Mouse (Mus musculus): ENCODE data around the gene Sec11a. TPM values are rescaled to one million over a fixed set of nuclear protein-coding genes. Genes with fewer than 3 reads are reported as not detected.
"Not testable (repeated sequence)": the region's sequence is repeated elsewhere in the genome, so short reads cannot be mapped to it uniquely, and the experiment has no call there.

The Sec11a gene
- polyA plus RNA-seq, 1 experiment = 107 TPM

DNA sequence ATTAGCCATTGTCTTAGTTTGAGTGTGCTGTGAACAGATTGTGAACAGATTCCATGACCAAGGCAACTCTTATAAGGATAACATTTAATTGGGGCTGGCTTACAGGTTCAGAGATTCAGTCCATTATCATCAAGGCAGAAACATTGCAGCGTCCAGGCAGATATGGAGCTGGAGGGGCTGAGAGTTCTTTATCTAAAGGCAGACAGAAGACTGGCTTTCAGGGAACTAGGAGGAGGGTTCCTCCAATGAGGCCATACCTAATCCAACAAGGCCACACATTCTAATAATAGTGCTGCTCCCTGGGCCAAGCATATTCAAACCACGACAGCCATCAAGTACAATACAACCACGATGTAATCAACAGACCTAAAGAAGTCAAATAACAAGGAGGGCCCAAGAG, 11.4 kb upstream of the Sec11a start:
- H3K4me3 ChIP-seq (ENCODE audit: control insufficient read depth, insufficient read depth, low read length) = no peak overlapping the region
- 80% methylated on average over 3 of the region's 3 CpGs for WGBS
- TF ChIP-seq CTCF (IDR thresholded peaks at IDR 0.05; ENCODE audit: borderline replicate concordance, control insufficient read depth, extremely low read depth, insufficient read depth, low read length, poor library complexity) (no peak), POLR2A (IDR thresholded peaks at IDR 0.05; ENCODE audit: control insufficient read depth, extremely low read depth, insufficient read depth, low read length, poor library complexity) (no peak)
- no peaks in the 10 kb centered on the region for H3K27me3 ChIP-seq (ENCODE audit: control insufficient read depth, insufficient read depth, low read length)
- no peak for DNase-seq
- H3K36me3 ChIP-seq (ENCODE audit: control insufficient read depth, insufficient read depth, low read length) = no peaks in the 10 kb centered on the region
- no peaks in the 10 kb centered on the region for H3K4me1 ChIP-seq (replicated peaks; ENCODE audit: control insufficient read depth, insufficient read depth, low read length)
- H3K27ac ChIP-seq (ENCODE audit: control insufficient read depth, insufficient read depth, low read length) = no peak overlapping the region

DNA sequence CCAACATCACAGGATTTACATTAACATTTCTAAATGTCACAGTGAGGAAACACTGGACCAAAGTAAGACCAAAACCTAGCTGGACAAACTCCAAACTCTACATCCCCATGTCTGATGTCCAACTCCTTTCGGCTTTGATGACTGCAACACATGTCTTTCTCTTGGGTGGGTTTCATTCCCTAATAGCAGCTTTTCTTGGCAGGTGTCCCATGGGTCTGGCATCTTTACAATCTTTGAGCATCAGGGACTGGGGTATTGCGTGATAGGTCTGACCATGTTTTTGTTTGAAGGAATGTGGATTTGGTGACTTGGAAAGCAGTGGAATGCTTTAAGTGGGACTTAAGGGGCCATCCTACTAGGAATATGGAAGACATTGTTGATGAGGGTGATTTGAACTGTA, 9.3 kb upstream of the Sec11a start:
- Histone ChIP-seq H3K27me3 (ENCODE audit: control insufficient read depth, insufficient read depth, low read length) (no peaks in the 10 kb centered on the region), H3K4me3 (ENCODE audit: control insufficient read depth, insufficient read depth, low read length) (no peak overlapping the region), H3K27ac (ENCODE audit: control insufficient read depth, insufficient read depth, low read length) (no peak overlapping the region), H3K36me3 (ENCODE audit: control insufficient read depth, insufficient read depth, low read length) (no peaks in the 10 kb centered on the region), H3K4me1 (replicated peaks; ENCODE audit: control insufficient read depth, insufficient read depth, low read length) (no peaks in the 10 kb centered on the region)
- TF ChIP-seq CTCF (IDR thresholded peaks at IDR 0.05; ENCODE audit: borderline replicate concordance, control insufficient read depth, extremely low read depth, insufficient read depth, low read length, poor library complexity) (no peak), POLR2A (IDR thresholded peaks at IDR 0.05; ENCODE audit: control insufficient read depth, extremely low read depth, insufficient read depth, low read length, poor library complexity) (no peak)
- 94% methylated on average over 2 of the region's 2 CpGs for WGBS
- no peak for DNase-seq

DNA sequence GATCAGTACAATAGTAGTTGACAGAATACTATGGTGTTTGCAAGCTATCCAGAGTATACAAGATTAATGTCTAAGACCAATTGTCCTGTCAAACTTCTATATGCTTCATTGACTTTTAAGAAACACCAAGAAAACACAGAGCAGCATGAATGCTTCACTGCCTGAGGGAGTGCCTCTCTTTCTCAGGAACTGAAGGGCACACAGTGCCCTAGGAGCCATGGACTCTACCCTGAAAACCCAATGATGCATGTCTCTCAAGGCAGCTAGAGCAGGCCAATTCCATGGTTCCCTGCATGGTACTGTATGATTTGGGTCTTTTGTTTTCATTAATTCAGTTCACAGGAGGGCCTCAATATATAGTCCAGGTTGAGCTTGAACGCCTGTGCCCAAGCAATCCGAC, 6.7 kb upstream of the Sec11a start:
- DNase-seq = no peak

DNA sequence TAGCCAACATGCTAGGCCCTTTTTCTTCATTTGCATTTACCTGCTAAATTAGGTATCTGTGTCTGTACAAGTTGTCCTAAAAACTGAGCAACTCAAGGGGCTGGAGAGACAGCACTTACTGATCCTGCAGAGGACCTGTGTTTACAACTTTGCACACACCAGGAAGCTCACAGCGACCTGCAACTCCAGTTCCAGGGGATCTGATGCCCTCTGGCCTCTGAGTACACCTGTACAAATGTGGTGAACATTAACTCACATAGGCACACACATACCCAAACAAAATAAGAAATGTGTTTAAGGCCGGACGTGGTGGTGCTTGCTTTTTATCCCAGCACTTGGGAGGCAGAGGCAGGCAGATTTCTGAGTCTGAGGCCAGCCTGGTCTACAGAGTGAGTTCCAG, 4.6 kb upstream of the Sec11a start:
- no peak overlapping the region for H3K27ac ChIP-seq (ENCODE audit: control insufficient read depth, insufficient read depth, low read length)
- DNase-seq = no peak

More for the DNA sequence above, 6.7 kb upstream of the Sec11a start:
- Histone ChIP-seq H3K27ac (ENCODE audit: control insufficient read depth, insufficient read depth, low read length) (no peak overlapping the region), H3K4me1 (replicated peaks; ENCODE audit: control insufficient read depth, insufficient read depth, low read length) (no peaks in the 10 kb centered on the region), H3K27me3 (ENCODE audit: control insufficient read depth, insufficient read depth, low read length) (no peaks in the 10 kb centered on the region), H3K4me3 (ENCODE audit: control insufficient read depth, insufficient read depth, low read length) (no peak overlapping the region), H3K36me3 (ENCODE audit: control insufficient read depth, insufficient read depth, low read length) (no peaks in the 10 kb centered on the region)
- TF ChIP-seq POLR2A (IDR thresholded peaks at IDR 0.05; ENCODE audit: control insufficient read depth, extremely low read depth, insufficient read depth, low read length, poor library complexity) = no peak
- TF ChIP-seq CTCF (IDR thresholded peaks at IDR 0.05; ENCODE audit: borderline replicate concordance, control insufficient read depth, extremely low read depth, insufficient read depth, low read length, poor library complexity) = no peak
- 97% methylated on average over 2 of the region's 2 CpGs for WGBS

DNA sequence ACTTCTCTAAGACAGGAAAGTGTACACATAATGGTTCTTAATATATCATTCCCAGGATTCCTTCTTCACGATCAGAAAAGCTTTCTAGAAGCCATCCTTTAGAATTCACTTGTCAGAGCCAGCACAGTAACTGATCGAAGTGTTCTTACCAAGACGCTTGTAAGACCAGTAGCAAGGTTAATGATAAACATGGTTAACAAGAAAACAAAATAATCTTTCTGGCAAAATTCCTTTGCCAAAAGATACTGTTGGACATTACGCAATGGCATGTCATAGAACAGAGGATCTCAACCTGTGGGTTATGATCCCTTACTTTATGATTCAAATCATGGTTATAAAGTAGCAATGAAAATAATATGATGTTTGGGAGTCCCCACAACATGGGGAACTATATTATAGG, 3.9 kb upstream of the Sec11a start:
- WGBS = 96% methylated on average over 4 of the region's 4 CpGs
- Histone ChIP-seq H3K4me1 (replicated peaks; ENCODE audit: control insufficient read depth, insufficient read depth, low read length) (no peaks in the 10 kb centered on the region), H3K27ac (ENCODE audit: control insufficient read depth, insufficient read depth, low read length) (no peak overlapping the region), H3K4me3 (ENCODE audit: control insufficient read depth, insufficient read depth, low read length) (no peak overlapping the region), H3K36me3 (ENCODE audit: control insufficient read depth, insufficient read depth, low read length) (no peaks in the 10 kb centered on the region), H3K27me3 (ENCODE audit: control insufficient read depth, insufficient read depth, low read length) (no peaks in the 10 kb centered on the region)
- TF ChIP-seq CTCF (IDR thresholded peaks at IDR 0.05; ENCODE audit: borderline replicate concordance, control insufficient read depth, extremely low read depth, insufficient read depth, low read length, poor library complexity) (no peak), POLR2A (IDR thresholded peaks at IDR 0.05; ENCODE audit: control insufficient read depth, extremely low read depth, insufficient read depth, low read length, poor library complexity) (no peak)
- DNase-seq = no peak

More for the DNA sequence above, 4.6 kb upstream of the Sec11a start:
- no peaks in the 10 kb centered on the region for H3K27me3 ChIP-seq (ENCODE audit: control insufficient read depth, insufficient read depth, low read length)
- 81% methylated on average over 3 of the region's 3 CpGs for WGBS
- no peak overlapping the region for H3K4me3 ChIP-seq (ENCODE audit: control insufficient read depth, insufficient read depth, low read length)
- H3K4me1 ChIP-seq (replicated peaks; ENCODE audit: control insufficient read depth, insufficient read depth, low read length) = no peaks in the 10 kb centered on the region
- no peaks in the 10 kb centered on the region for H3K36me3 ChIP-seq (ENCODE audit: control insufficient read depth, insufficient read depth, low read length)
- TF ChIP-seq CTCF (IDR thresholded peaks at IDR 0.05; ENCODE audit: borderline replicate concordance, control insufficient read depth, extremely low read depth, insufficient read depth, low read length, poor library complexity) (no peak), POLR2A (IDR thresholded peaks at IDR 0.05; ENCODE audit: control insufficient read depth, extremely low read depth, insufficient read depth, low read length, poor library complexity) (no peak)

DNA sequence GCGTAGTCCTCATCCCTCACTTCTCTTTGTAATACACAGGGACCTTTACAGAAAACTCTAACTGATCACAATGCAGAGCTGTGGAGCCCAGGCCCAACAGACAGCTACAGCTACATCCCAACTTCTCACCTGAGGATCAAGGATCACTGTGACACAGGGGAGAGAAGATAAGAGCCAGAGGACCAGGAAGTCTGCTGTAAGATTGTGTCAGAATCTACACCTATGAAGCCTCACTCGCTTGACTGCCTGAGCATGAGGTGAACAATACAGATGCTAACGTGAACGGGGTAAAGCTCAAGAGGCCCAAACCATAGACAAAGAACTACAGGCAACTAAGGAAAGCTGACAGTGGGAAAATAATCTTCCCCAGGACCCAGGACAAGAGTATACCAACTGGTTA, 7.8 kb downstream of the Sec11a start:
- no peaks in the 10 kb centered on the region for H3K27me3 ChIP-seq (ENCODE audit: control insufficient read depth, insufficient read depth, low read length)
- no peak for DNase-seq
- TF ChIP-seq POLR2A (IDR thresholded peaks at IDR 0.05; ENCODE audit: control insufficient read depth, extremely low read depth, insufficient read depth, low read length, poor library complexity) = no peak
- no peak for TF ChIP-seq CTCF (IDR thresholded peaks at IDR 0.05; ENCODE audit: borderline replicate concordance, control insufficient read depth, extremely low read depth, insufficient read depth, low read length, poor library complexity)
- H3K4me3 ChIP-seq (ENCODE audit: control insufficient read depth, insufficient read depth, low read length) = no peak overlapping the region
- H3K4me1 ChIP-seq (replicated peaks; ENCODE audit: control insufficient read depth, insufficient read depth, low read length) = no peaks in the 10 kb centered on the region; the same call in 1 of the 2 replicates
- 98% methylated on average over 4 of the region's 4 CpGs for WGBS
- peaks cover 4% of the 10 kb centered on the region for H3K36me3 ChIP-seq (ENCODE audit: control insufficient read depth, insufficient read depth, low read length)
- no peak overlapping the region for H3K27ac ChIP-seq (ENCODE audit: control insufficient read depth, insufficient read depth, low read length)

DNA sequence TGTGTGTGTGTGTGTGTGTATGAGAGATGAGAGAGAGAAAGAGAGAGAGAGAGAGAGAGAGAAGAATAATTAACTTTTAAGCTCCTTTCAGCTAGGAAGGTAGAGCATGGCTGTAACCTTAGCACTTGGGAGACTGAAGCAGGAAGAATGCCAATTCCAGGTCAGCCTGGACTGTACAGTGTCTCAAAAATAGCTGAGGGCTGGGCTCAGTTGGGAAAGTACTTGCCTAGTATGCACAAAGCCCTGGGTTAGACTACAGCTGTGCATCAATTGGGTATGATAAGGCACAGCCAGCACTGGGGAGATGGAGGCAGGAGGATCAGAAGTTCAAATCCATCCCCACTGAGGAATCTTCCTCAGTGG, 10.3 kb downstream of the Sec11a start:
- H3K27ac ChIP-seq (ENCODE audit: control insufficient read depth, insufficient read depth, low read length); DNase-seq; H3K4me3 ChIP-seq (ENCODE audit: control insufficient read depth, insufficient read depth, low read length); H3K4me1 ChIP-seq (replicated peaks; ENCODE audit: control insufficient read depth, insufficient read depth, low read length); H3K27me3 ChIP-seq (ENCODE audit: control insufficient read depth, insufficient read depth, low read length): not testable (repeated sequence)
- peaks cover 29% of the 10 kb centered on the region for H3K36me3 ChIP-seq (ENCODE audit: control insufficient read depth, insufficient read depth, low read length)

DNA sequence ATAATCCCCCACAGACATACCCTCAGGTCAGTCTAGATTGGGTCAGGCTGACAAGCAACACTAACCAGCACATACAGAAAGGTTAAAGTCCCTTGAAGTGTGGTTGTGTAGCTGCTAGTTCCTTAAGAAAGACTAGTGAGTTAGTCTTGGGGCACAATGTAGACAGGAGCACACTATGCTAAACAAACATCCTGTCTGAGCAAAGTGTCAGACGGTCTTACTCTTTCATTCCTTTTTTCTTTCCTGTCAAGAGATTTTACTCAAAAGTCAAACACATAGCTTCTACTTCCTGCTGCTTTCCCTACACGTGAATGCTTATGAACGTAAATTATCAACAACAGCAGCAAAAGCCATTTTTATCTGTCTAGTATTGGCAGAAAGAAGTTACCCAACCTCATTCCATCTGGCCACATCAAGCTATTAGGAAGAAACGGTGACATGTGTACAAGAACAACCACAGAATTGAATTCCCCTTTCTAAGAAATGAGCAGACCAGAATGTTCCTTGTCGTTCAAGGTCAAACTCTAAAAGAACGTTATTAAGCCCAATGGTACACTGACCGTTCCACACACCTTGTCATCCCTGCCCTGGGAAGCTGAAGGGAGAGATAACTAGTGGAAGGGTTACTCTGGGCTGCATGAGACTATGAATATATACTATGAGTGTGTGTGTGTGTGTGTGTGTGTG, 10.8 kb downstream of the Sec11a start:
- H3K4me1 ChIP-seq (replicated peaks; ENCODE audit: control insufficient read depth, insufficient read depth, low read length); H3K4me3 ChIP-seq (ENCODE audit: control insufficient read depth, insufficient read depth, low read length); DNase-seq; H3K27me3 ChIP-seq (ENCODE audit: control insufficient read depth, insufficient read depth, low read length); H3K27ac ChIP-seq (ENCODE audit: control insufficient read depth, insufficient read depth, low read length): not testable (repeated sequence)
- peaks cover 34% of the 10 kb centered on the region for H3K36me3 ChIP-seq (ENCODE audit: control insufficient read depth, insufficient read depth, low read length)
- 7% methylated on average over 7 of the region's 7 CpGs for WGBS

All from thymus, adult 2 months (tissue).